Mouse (Mus musculus): Measurements from ENCODE around the gene Tmem131. TPM values are rescaled to one million over a fixed set of nuclear protein-coding genes. Genes with fewer than 3 reads are reported as not detected.

Gene Tmem131
- 14.1 and 16.6 TPM in 2 replicates for polyA plus RNA-seq (2012; rRNA removed)

GRCm38 (mm10) chr1:36943653-36944052 is at the start of gene Tmem131:
Tmem131 (minus strand) TSS chr1:36943666.

DNA sequence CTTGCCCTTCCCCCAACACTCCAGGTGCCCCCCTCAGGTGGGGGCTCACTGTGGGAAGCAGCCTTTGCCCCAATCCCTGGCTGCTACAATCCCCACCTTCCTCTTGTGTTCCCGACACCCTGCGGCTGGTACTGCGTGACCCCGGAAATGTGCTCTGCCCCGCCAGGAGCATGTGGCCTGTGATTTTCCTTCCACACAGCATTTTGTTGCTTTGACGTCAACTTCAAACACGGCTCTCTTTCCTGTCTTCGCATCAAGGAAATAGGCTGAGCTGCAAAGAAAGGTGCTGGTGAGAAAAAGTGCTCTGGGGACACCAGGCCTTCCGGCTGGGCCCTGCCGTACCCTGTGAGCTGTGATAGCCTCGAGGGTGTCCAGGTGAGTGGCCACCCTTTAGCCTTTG is 181.9 kb downstream of the Tmem131 start, which contains the start of gene Zap70:
Gene Zap70 (plus strand): TSS at position 231 of the 400 bp plus-strand sequence.

Other genes starting within 250 kb of the Tmem131 start
- 0.02 TPM in 1 of 2 replicates, not detected in the other for gene 4933424G06Rik, start 233.5 kb downstream of the Tmem131 start, polyA plus RNA-seq (2012; rRNA removed)
- 24.2 and 27.5 TPM in 2 replicates for gene Actr1b, start 229.2 kb downstream of the Tmem131 start, polyA plus RNA-seq (2012; rRNA removed)
- gene Zap70, start 181.9 kb downstream of the Tmem131 start, polyA plus RNA-seq (2012; rRNA removed), result 0.05 TPM in 2 replicates
- gene Vwa3b, start 82.9 kb upstream of the Tmem131 start, polyA plus RNA-seq (2012; rRNA removed), result 0.01 TPM in 1 of 2 replicates, not detected in the other

Measured in liver, embryonic 14 days (tissue).